Mouse (Mus musculus): ENCODE results near the gene Mrap. TPM values are rescaled to one million over a fixed set of nuclear protein-coding genes. Genes with fewer than 3 reads are reported as not detected.

Gene Mrap
- 0.18 TPM in 1 of 2 replicates, not detected in the other for polyA plus RNA-seq (2015; fragmentation: Nextera tagmentation; extraction: Ambion mirVana)

DNA sequence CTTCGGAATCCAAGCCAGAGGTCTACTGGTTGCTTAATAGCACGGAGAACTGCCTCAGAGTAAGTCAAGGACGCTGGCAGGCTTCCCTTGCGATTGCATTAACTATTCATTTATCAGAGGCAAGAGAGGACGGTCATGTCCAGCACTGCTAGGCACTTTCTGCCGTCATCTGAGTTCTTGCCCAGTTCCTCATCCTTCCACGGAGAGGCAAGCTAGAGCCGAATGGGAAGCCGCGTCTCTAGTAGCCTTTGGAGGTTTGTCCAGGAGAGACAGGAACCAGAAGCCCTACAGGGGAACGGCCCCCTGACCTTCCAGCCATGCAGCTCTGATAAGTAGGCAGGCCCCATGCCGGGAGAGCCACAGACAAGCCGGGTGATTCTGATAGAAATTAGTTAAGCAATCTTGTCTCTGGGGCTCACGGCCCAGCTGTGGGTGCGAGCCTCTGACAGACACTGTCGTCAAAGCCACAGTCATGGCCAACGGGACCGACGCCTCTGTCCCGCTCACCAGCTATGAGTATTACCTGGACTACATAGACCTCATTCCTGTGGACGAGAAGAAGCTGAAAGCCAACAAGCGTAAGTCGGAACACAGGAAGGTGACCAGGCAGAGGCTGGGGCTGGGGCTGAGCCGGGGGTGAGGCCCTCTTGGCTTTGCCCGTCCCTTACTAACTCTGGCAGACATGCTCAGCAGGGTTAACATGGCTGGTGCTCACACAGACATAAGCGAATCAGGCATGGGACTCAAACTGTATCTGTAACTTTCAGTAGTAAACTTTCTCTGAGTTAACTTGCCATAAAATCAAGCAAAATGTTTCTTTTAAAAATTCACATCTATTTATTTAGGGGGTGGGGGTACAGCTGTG, at the start of gene Mrap:
Gene Mrap, plus strand, starts transcription at position 116 of the 865 bp plus-strand sequence.
- WGBS, result 92% methylated on average over 26 of the region's 26 CpGs
- Histone ChIP-seq H3K4me2 (no peak within 1 kb of the TSS), H3K27me3 (no peaks in the 10 kb centered on the region), H3K36me3 (ENCODE audit: poor library complexity, severe bottlenecking) (no peaks in the 10 kb centered on the region), H3K9ac (no peak within 1 kb of the TSS), H3K9me3 (replicated peaks) (no peaks in the 10 kb centered on the region), H3K4me3 (no peak within 1 kb of the TSS), H3K27ac (no peak within 1 kb of the TSS), H3K4me1 (no peaks in the 10 kb centered on the region)
- ATAC-seq, result no peak

DNA sequence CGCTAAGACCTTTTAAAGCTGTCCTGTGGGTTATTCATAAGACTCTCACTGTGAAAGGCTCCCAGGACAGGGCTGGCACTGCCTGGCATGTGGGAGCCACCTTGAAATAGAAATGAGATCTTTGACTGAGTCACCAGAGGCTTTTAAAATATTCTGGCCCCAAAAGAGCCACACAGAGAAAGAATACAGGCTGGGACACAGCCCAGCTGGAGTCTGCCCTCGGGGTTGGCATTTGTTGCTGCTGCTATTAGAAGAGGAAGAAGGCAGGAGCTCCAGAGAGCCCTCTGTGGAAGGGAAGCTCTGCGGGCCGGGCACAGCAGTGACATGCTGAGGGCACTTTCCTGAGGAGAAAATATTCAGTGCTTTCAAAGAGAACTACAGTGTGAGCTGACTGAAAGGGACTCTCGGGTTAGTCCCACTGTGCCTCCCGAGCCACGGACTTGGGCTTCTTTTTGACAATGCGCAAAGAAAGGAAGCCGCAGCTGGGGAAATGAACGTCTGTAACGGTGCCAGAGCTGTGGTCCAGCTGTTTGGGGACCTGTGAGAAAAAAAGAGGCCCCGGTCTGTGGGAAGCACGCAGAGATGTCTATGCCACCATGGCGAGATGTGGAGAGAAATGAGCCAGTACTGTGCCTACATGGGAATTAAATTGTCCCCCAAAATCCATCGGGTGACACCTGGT, 45.2 kb upstream of the Mrap start:
- Histone ChIP-seq H3K4me2 (no peak overlapping the region), H3K36me3 (ENCODE audit: poor library complexity, severe bottlenecking) (no peaks in the 10 kb centered on the region), H3K4me3 (no peak overlapping the region), H3K27me3 (no peaks in the 10 kb centered on the region), H3K9me3 (replicated peaks) (no peaks in the 10 kb centered on the region), H3K27ac (no peak overlapping the region), H3K4me1 (peaks cover 16% of the 10 kb centered on the region; the same call in 1 of the 2 replicates), H3K9ac (no peak overlapping the region)
- no peak for ATAC-seq
- whole genome bisulfite sequencing, result 71% methylated on average over 15 of the region's 15 CpGs

DNA sequence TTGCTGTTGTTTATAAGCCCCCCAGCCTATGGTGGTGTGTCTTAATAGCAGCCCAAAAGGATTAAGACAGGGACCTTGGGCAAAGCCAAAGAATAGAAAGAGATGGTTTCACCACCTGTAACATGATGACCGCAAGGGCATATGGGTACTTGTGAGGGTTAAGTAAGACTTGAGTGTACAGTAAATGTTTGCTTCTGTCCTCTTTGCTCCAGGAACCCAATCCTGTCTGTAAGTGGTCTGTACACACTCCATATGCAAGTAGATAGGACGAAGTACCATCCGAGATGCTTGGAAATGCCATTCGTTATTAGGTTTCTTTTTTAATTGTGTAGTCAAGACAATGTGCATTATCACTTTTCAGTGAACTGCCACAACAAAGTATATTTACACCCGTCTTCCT, 44.4 kb upstream of the Mrap start:
- H3K9ac ChIP-seq, result no peak overlapping the region
- no peaks in the 10 kb centered on the region for H3K9me3 ChIP-seq (replicated peaks)
- H3K4me3 ChIP-seq, result no peak overlapping the region
- H3K27me3 ChIP-seq, result no peaks in the 10 kb centered on the region
- ATAC-seq, result no peak
- 88% methylated on average over 5 of the region's 5 CpGs for WGBS
- H3K4me1 ChIP-seq, result peaks cover 16% of the 10 kb centered on the region; the same call in 1 of the 2 replicates
- H3K4me2 ChIP-seq, result no peak overlapping the region
- no peaks in the 10 kb centered on the region for H3K36me3 ChIP-seq (ENCODE audit: poor library complexity, severe bottlenecking)
- H3K27ac ChIP-seq, result no peak overlapping the region

DNA sequence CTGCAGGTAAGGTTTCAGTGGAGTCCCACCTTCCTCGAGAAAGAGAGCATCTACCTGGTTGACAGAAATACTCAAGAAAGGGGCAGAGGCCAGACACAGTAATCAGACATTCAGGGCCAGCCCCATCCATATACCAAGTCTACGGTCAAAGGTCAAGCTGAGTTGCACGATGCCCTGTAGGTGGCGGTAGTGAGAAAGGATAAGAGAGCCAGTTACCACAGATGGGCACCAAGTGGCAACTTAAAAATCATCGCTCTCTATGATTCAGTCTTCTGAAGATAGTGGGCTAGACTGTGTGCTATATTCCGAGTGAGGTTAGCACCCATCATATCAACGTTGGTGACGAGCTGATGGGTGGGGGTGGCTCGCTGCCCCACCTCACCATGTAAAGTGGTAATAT, 43.3 kb upstream of the Mrap start:
- no peak overlapping the region for H3K4me3 ChIP-seq
- no peak overlapping the region for H3K27ac ChIP-seq
- H3K36me3 ChIP-seq (ENCODE audit: poor library complexity, severe bottlenecking), result no peaks in the 10 kb centered on the region
- H3K4me1 ChIP-seq, result peaks cover 16% of the 10 kb centered on the region; the same call in 1 of the 2 replicates
- H3K9ac ChIP-seq, result no peak overlapping the region
- H3K9me3 ChIP-seq (replicated peaks), result no peaks in the 10 kb centered on the region
- 70% methylated on average over 9 of the region's 9 CpGs for WGBS
- ATAC-seq, result no peak
- no peak overlapping the region for H3K4me2 ChIP-seq
- no peaks in the 10 kb centered on the region for H3K27me3 ChIP-seq

DNA sequence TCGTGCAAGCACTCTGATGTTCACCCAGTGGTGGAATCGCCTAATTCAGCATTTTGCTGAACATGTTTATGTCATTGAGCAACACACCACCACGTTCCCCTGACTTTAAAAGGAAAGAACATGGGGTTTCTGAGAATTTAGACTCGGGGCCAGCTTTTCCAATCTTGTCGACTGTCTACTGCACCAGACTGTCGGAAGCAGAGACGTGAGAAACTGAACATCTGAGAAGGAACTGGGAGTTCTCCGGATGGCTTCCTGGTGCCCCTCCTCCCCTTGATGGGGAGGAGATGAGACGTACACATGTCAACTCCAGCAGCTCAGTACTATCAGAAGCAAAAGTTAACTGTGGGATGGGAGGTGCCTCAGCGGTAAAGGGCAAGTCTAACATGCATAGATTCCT, 42.9 kb upstream of the Mrap start:
- H3K4me1 ChIP-seq, result peaks cover 16% of the 10 kb centered on the region; the same call in 1 of the 2 replicates
- H3K27me3 ChIP-seq, result no peaks in the 10 kb centered on the region
- WGBS, result 79% methylated on average over 10 of the region's 10 CpGs
- no peak overlapping the region for H3K4me2 ChIP-seq
- no peak overlapping the region for H3K27ac ChIP-seq
- no peaks in the 10 kb centered on the region for H3K9me3 ChIP-seq (replicated peaks)
- H3K4me3 ChIP-seq, result no peak overlapping the region
- no peak overlapping the region for H3K9ac ChIP-seq
- no peaks in the 10 kb centered on the region for H3K36me3 ChIP-seq (ENCODE audit: poor library complexity, severe bottlenecking)
- no peak for ATAC-seq

DNA sequence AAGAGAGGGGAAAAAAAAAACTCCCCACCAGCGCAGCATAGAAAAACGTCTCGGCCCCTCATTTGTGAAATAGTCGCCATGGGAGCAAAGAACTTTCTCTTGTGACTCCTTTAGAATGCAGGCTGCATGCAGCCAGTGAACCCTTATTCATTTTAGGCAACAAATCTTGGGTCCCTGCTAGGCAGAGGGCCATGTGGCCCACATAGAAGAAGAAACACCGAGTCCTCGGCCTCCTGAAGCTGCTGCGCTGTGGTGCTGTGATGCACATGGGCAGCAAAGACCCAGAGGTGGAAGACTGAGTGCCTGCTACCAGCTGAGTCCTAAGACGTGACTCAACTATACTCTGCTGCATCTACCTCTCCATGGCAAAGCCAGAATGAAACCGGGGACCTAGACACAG, 41.7 kb upstream of the Mrap start:
- WGBS, result 56% methylated on average over 9 of the region's 9 CpGs
- ATAC-seq, result no peak

DNA sequence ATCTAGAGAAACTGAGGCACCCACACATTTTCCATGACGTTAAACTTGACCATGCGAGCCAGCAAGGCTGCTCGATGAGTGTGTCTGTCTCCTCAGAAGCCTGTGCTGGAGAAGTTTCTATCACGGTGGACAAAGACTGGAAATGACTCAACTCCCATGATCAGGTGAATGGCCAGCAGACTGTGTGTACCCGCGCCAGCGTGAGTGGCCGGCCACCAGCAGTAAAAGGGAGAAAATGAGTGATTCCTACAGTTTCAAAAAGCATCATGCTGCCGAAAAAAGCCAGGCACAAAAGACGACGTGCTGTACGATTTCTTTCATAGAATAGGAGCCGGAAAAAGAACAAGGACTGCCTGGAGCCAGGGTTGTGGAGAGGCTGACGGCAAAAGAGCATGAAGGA, 38.6 kb upstream of the Mrap start:
- no peaks in the 10 kb centered on the region for H3K9me3 ChIP-seq (replicated peaks)
- H3K36me3 ChIP-seq (ENCODE audit: poor library complexity, severe bottlenecking), result no peaks in the 10 kb centered on the region
- H3K4me3 ChIP-seq, result no peak overlapping the region
- no peak for ATAC-seq
- no peak overlapping the region for H3K4me2 ChIP-seq
- peaks cover 6% of the 10 kb centered on the region; the same call in 1 of the 2 replicates for H3K4me1 ChIP-seq
- no peak overlapping the region for H3K9ac ChIP-seq
- H3K27ac ChIP-seq, result no peak overlapping the region
- WGBS, result 83% methylated on average over 14 of the region's 14 CpGs
- no peaks in the 10 kb centered on the region for H3K27me3 ChIP-seq

More for the DNA sequence above, 41.7 kb upstream of the Mrap start:
- Histone ChIP-seq H3K4me3 (no peak overlapping the region), H3K27me3 (no peaks in the 10 kb centered on the region), H3K9ac (no peak overlapping the region), H3K36me3 (ENCODE audit: poor library complexity, severe bottlenecking) (no peaks in the 10 kb centered on the region), H3K4me2 (no peak overlapping the region), H3K27ac (no peak overlapping the region), H3K9me3 (replicated peaks) (no peaks in the 10 kb centered on the region), H3K4me1 (peaks cover 16% of the 10 kb centered on the region; the same call in 1 of the 2 replicates)

DNA sequence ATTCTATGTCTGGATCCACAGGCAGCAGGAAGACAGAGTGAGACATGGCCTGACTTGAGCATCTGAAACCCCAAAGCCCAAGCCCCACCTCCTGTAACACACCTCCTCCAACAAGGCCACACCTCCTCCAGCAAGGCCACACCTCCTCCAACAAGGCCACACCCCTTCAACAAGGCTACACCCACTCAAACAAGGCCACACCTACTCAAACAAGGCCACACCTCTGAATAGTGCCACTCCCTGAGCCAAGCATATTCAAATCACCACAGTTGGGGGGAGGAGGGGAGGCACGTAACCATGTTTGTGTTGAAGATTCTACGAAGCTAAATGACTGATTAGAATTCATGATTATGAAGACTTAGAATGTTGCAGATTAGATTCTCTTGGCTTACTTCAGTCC, 36.5 kb upstream of the Mrap start:
- H3K9ac ChIP-seq, result no peak overlapping the region
- ATAC-seq, result no peak
- no peak overlapping the region for H3K27ac ChIP-seq
- WGBS, result 98% methylated on average over 2 of the region's 2 CpGs
- H3K36me3 ChIP-seq (ENCODE audit: poor library complexity, severe bottlenecking), result no peaks in the 10 kb centered on the region
- no peaks in the 10 kb centered on the region for H3K4me1 ChIP-seq
- H3K27me3 ChIP-seq, result no peaks in the 10 kb centered on the region
- no peaks in the 10 kb centered on the region for H3K9me3 ChIP-seq (replicated peaks)
- H3K4me2 ChIP-seq, result no peak overlapping the region
- no peak overlapping the region for H3K4me3 ChIP-seq

DNA sequence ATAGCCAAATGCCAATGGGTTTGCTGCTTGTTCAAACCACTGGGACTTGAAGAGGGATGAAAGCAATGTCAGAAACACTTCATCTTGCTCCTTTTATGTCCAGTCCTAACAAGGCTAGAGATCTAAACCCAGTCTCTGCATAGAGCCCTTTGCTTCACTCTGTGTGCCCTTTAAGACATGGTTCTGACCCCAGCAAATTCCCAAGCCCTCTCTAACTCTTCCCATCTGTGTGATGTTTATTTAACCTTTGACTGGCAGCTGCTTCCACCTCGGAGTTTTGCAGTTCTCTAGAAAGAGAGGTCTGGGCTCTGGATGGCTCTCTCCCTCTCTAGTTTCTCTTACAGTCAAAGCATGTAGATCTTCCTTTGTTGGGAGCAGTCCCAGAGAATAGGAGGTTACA, 34.4 kb upstream of the Mrap start:
- WGBS, result 50% methylated on average over 1 of the region's 1 CpGs
- Histone ChIP-seq H3K4me1 (peaks cover 2% of the 10 kb centered on the region), H3K36me3 (ENCODE audit: poor library complexity, severe bottlenecking) (no peaks in the 10 kb centered on the region), H3K27ac (no peak overlapping the region), H3K9me3 (replicated peaks) (no peaks in the 10 kb centered on the region), H3K9ac (no peak overlapping the region), H3K4me2 (no peak overlapping the region), H3K4me3 (no peak overlapping the region), H3K27me3 (no peaks in the 10 kb centered on the region; the same call in 1 of the 2 replicates)
- ATAC-seq, result no peak

DNA sequence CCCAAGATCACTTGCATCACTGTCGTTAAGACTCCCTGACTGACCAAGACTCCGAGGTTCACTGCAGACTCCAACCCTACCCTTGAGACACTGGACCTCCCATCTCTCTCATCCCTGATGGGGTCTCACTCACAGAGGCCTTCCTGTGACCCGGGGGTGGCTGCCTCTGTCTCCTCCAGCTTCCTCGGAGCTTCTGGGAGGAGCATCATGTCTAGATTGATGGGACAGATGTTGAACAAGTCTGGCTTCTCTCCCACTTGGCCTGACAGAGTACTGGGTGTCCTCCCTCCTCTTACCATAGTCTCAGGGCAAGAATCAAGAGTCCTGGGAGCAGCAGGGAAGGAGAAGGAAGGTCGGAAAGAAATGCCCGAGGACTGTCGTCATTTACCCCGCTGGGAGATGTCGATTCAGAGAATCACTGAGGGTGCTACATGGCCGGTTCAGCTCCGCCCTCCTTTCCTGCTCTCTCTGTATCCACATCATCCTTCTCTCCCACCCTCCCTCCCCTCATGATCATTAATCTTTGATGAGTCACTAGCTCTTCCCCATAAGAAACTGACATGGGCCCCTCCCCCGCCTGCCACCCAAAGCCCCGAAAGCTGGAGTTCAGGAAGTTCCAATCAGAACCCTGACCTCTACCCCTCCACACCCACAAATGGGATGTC, 33.7 kb upstream of the Mrap start:
- no peak for ATAC-seq
- Histone ChIP-seq H3K27me3 (no peaks in the 10 kb centered on the region; the same call in 1 of the 2 replicates), H3K9ac (no peak overlapping the region), H3K36me3 (ENCODE audit: poor library complexity, severe bottlenecking) (no peaks in the 10 kb centered on the region), H3K9me3 (replicated peaks) (no peaks in the 10 kb centered on the region), H3K4me3 (no peak overlapping the region), H3K4me1 (peaks cover 8% of the 10 kb centered on the region), H3K27ac (no peak overlapping the region), H3K4me2 (no peak overlapping the region)
- 88% methylated on average over 13 of the region's 13 CpGs for WGBS

DNA sequence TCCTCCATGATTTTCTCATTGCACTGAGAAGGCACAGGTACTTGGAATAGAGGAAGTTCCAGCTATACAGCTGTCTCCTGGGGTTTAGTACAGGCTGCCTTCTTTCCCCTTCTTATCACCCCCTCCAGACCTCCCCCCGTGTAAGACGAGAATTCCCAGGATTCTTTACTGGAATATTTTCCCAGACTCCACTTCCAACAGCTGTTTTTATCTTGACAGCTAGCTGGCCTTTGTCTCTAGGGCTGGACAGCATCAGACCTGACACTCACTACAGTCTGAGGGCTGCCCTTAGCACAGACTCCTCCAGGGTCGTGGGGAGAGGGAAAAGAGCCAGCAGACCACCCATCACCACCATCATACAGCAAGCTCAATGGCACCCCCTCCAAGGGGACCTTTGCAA, 31.7 kb upstream of the Mrap start:
- no peak for ATAC-seq
- 58% methylated on average over 3 of the region's 3 CpGs for WGBS
- no peak overlapping the region for H3K4me3 ChIP-seq

More for the DNA sequence above, 31.7 kb upstream of the Mrap start:
- Histone ChIP-seq H3K27me3 (no peaks in the 10 kb centered on the region; the same call in 1 of the 2 replicates), H3K4me2 (no peak overlapping the region), H3K4me1 (peaks cover 22% of the 10 kb centered on the region), H3K9me3 (replicated peaks) (no peaks in the 10 kb centered on the region), H3K9ac (no peak overlapping the region), H3K36me3 (ENCODE audit: poor library complexity, severe bottlenecking) (no peaks in the 10 kb centered on the region), H3K27ac (no peak overlapping the region)

Measured in forebrain, embryonic 13.5 days (tissue).